Mouse (Mus musculus) stomach, embryonic 16.5 days (tissue): ENCODE measurements at regions not wholly inside any gene's neighbourhood (a gene's known extent, or its start where the extent isn't known, plus 50 kb on each side); places are given as distances from the start of the nearest gene placed in this dataset.

Experiments
- ATAC-seq: fragments of 200-750 bp; cut with Nextera tagmentation; 2 replicates; pipeline ENCODE4 v1.8.0; 2017; ENCODE audit warnings: moderate number of reproducible peaks, moderate TSS enrichment; ENCODE audit not compliant: insufficient read depth, low FRiP score
- H3K27ac ChIP-seq: fragments of 300-500 bp; sonication (generic); 2 replicates; pipeline ENCODE4 v1.5.1; 2014; ENCODE audit warnings: low read length
- H3K27me3 ChIP-seq: fragments of 300-500 bp; sonication (generic); 2 replicates; pipeline ENCODE4 v1.6.1; 2014; ENCODE audit warnings: low read length, control low read depth, mixed read lengths; ENCODE audit not compliant: control insufficient read depth, insufficient read depth
- H3K36me3 ChIP-seq: fragments of 300-500 bp; sonication (generic); 2 replicates; pipeline ENCODE4 v1.6.1; 2014; ENCODE audit warnings: low read length; ENCODE audit not compliant: control insufficient read depth, insufficient read depth
- H3K4me1 ChIP-seq: fragments of 300-500 bp; sonication (generic); 2 replicates; pipeline ENCODE4 v1.6.1; 2014; ENCODE audit warnings: low read length, control low read depth, mixed read lengths; ENCODE audit not compliant: control insufficient read depth, insufficient read depth
- H3K4me2 ChIP-seq: fragments of 300-500 bp; sonication (generic); 2 replicates; pipeline ENCODE4 v1.6.1; 2014; ENCODE audit warnings: low read depth, low read length, mixed read lengths
- H3K4me3 ChIP-seq: fragments of 300-500 bp; sonication (generic); replicated peaks from 2 replicates; pipeline ENCODE4 v1.5.1; 2014; ENCODE audit warnings: mild to moderate bottlenecking, low read length
- H3K9ac ChIP-seq: fragments of 300-500 bp; sonication (generic); 2 replicates; pipeline ENCODE4 v1.6.1; 2014; ENCODE audit warnings: low read length
- H3K9me3 ChIP-seq: fragments of 300-500 bp; sonication (generic); replicated peaks from 2 replicates; pipeline ENCODE4 v1.6.1; 2016; ENCODE audit warnings: low read length, control low read depth; ENCODE audit not compliant: control insufficient read depth
- WGBS: fragments of 180-500 bp; shearing (Covaris S2); extraction: QIAGEN DNeasy Blood & Tissue Kit; methylation state at CpG from one replicate; pipeline ENCODE4 v1.1.7; 2014; 5-methylcytosine and 5-hydroxymethylcytosine counted together

DNA sequence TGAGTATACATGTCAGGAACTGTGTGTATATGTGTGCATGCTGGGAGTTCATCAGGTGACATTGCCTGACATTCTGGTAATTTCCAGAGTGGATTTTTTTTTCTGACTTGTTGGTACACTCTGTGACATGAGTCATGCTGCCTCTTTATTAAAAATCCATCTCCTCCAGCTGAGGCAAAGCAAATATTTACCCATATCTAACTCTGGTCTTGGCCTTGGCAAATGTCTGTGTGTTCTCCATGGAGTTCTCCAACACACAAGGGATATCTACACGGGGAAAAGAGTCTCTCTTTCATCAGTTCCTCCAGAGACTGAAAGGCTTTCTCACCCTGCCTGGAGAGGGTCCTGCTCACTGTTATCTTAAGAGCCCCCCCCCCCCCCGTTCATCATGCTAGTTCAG is 111.3 kb upstream of the Mbnl2 start:
- Histone ChIP-seq H3K27me3 (no peaks in the 10 kb centered on the region), H3K27ac (no peak overlapping the region), H3K9ac (no peak overlapping the region), H3K4me3 (no peak overlapping the region), H3K4me1 (no peaks in the 10 kb centered on the region), H3K4me2 (no peak overlapping the region), H3K36me3 (no peaks in the 10 kb centered on the region), H3K9me3 (no peaks in the 10 kb centered on the region)
- 52% methylated on average over 2 of the region's 2 CpGs for WGBS
- peak; percentile 44; the same call in 1 of the 2 replicates for ATAC-seq

DNA sequence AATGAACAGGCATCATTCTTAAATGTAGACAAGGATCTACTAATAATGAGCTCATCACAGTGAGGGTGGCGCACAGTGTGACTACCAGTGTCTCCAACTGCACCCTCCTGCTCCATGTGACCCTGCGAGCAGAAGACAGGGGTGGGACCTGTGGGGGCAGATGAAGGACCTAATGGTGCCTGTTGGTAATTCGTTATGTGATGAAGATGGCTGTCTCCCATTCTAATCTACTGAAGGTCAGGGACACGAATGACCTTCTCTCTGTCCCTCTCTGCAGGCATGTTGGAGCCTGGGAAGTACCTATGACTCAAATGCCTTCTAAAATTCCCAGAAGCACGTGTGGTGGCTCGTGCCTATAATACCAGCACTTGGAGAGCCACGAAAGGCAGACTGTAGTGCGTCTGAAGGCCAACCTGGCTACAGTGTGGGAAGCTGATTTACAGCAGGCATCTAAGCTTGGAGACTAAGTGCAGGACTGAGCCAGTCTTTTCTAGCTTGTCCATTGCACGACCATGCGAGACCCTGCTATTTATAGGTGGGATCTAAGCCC is 109.9 kb upstream of the Mbnl2 start:
- H3K4me3 ChIP-seq: no peak overlapping the region
- WGBS: 85% methylated on average over 10 of the region's 10 CpGs
- no peak for ATAC-seq
- H3K27ac ChIP-seq: no peak overlapping the region
- H3K9me3 ChIP-seq: no peaks in the 10 kb centered on the region
- no peak overlapping the region for H3K4me2 ChIP-seq
- no peak overlapping the region for H3K9ac ChIP-seq
- no peaks in the 10 kb centered on the region for H3K36me3 ChIP-seq
- no peaks in the 10 kb centered on the region for H3K27me3 ChIP-seq
- no peaks in the 10 kb centered on the region for H3K4me1 ChIP-seq

DNA sequence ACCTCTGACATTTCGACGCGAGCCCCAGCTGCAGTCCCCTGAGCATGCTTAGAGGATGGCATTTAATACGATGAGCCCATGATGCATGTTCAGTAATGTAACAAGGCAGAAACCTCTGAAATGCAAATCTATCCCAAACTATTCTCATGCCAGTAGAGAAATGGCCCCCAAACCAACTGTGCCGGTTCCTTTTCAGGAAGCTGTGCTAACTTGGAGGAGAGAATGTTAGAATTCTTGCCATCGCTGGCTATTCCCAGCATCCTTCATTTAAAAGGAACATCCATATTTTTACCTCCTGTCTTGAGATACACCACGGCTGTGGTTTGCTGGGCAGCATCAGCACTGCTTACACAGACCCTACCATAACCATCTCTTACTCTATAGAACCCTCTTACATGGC is 104.7 kb upstream of the Mbnl2 start:
- H3K9ac ChIP-seq: no peak overlapping the region
- H3K36me3 ChIP-seq: no peaks in the 10 kb centered on the region
- no peak overlapping the region for H3K4me2 ChIP-seq
- 93% methylated on average over 7 of the region's 7 CpGs for WGBS
- no peak overlapping the region for H3K4me3 ChIP-seq
- no peaks in the 10 kb centered on the region for H3K27me3 ChIP-seq
- no peak for ATAC-seq
- H3K4me1 ChIP-seq: no peaks in the 10 kb centered on the region
- no peak overlapping the region for H3K27ac ChIP-seq
- H3K9me3 ChIP-seq: no peaks in the 10 kb centered on the region

DNA sequence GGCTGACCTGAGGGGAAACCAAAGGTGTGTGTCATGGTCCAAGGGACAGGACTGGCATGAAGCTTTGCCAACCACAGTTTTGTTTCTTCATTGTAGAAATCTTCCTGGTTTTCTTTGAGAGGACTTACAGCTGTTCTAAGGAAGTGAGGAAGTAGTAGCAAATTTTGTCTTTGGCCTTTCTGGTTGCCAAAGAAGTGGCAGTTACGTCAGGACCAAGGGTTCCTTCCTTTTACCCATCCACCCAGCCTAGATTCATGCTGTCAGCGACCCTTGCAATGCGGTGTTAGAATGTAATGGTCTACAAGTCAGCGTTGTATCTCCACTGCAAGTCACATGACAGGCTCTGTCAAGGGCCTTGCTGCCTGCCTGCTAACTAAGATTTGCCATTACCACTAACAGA is 103.4 kb upstream of the Mbnl2 start:
- Histone ChIP-seq H3K36me3 (no peaks in the 10 kb centered on the region), H3K4me2 (no peak overlapping the region), H3K4me3 (no peak overlapping the region), H3K27ac (no peak overlapping the region), H3K9me3 (no peaks in the 10 kb centered on the region), H3K4me1 (0 out of 2 replicates have a peak, but pooled peaks cover 2% of the 10 kb centered on the region), H3K27me3 (no peaks in the 10 kb centered on the region), H3K9ac (no peak overlapping the region)
- 78% methylated on average over 4 of the region's 4 CpGs for WGBS
- no peak for ATAC-seq

DNA sequence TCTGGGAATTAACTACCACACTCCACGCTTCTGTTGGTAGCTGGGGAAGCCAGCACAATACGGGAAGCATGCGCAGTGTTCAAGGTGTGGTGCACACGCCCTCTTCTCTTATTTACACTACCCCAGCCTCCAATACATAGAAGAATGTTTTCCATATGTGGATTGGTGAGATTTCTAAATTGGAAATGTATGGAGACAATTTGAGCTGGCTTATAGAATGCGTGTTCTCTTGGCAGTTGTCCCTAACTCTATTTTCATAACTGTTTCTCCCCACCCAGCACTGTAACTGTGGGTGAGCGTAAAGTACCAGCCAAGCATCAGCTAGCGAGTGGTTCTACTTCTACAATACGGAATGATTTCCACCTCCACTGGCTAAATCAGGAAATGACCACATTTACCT is 102.6 kb upstream of the Mbnl2 start:
- Histone ChIP-seq H3K4me3 (no peak overlapping the region), H3K4me2 (no peak overlapping the region), H3K9me3 (no peaks in the 10 kb centered on the region), H3K9ac (no peak overlapping the region), H3K27ac (no peak overlapping the region), H3K27me3 (no peaks in the 10 kb centered on the region), H3K4me1 (0 out of 2 replicates have a peak, but pooled peaks cover 2% of the 10 kb centered on the region), H3K36me3 (no peaks in the 10 kb centered on the region)
- no peak for ATAC-seq
- WGBS: 63% methylated on average over 8 of the region's 8 CpGs

DNA sequence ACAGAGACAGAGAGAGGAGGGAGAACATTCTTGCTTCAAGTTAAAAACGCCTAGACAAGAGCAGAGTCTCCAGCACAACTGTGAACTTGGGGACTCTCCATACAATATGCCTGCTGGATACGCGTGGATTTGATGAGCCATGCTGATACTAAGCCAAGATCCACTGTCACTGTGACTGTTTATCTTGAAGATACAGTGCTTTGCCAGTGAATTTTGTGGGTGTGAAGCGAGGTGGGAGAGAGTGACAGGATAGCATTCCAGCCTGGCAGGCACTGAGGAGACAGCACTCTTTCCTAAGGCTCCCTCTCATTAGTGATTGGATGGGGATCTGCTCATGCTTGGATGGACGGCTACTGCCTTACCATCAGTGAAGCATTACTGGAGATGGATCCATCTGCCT is 100.9 kb upstream of the Mbnl2 start:
- no peak overlapping the region for H3K4me2 ChIP-seq
- no peak overlapping the region for H3K9ac ChIP-seq
- 0 out of 2 replicates have a peak, but pooled peaks cover 2% of the 10 kb centered on the region for H3K4me1 ChIP-seq
- no peak overlapping the region for H3K4me3 ChIP-seq
- 73% methylated on average over 5 of the region's 5 CpGs for WGBS
- H3K36me3 ChIP-seq: no peaks in the 10 kb centered on the region
- ATAC-seq: no peak
- no peaks in the 10 kb centered on the region for H3K9me3 ChIP-seq
- H3K27me3 ChIP-seq: no peaks in the 10 kb centered on the region
- H3K27ac ChIP-seq: no peak overlapping the region

DNA sequence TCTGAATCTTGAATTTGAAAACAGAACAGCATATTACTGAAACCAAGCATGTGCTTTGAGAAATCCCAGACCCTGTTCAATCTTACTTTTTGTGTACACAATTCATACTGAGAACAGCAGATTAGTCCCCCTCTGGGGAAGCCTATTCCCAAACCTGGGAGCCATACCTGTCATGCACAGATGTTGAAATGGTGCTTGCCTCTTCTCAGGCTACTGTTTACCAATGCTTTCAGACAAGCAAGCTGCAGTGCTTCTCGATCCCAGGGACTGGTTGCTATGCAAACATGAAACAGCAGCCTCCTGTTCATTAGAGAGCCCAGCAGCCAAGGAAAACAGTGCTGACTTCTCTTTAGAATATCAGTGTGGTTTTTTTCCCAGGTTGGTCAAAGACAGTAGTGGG is 80.3 kb upstream of the Mbnl2 start:
- Histone ChIP-seq H3K4me2 (no peak overlapping the region), H3K9ac (no peak overlapping the region), H3K4me1 (no peaks in the 10 kb centered on the region), H3K27me3 (no peaks in the 10 kb centered on the region), H3K4me3 (no peak overlapping the region), H3K36me3 (no peaks in the 10 kb centered on the region), H3K9me3 (no peaks in the 10 kb centered on the region), H3K27ac (no peak overlapping the region)
- no peak for ATAC-seq
- WGBS: 15% methylated on average over 1 of the region's 1 CpGs

DNA sequence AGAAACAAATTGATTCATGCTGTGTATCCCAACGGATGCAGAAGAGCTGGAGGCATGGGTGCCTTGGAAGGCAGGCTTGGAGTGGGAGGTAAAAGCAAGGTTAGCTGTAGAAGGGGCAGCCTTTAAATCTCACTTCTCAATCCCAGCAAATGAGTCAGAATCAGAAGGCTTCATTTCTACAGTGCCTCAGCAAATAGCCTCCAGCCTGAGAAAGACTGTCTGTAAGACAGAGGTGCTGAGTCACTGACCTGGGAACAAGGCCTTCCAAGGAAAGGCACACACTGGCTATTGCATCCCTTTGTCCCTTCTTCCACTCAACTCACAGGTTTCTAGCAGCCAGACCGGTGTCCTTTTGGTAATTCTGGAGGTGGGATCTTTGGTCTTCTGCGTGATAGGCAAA is 63.7 kb upstream of the Mbnl2 start:
- WGBS: 77% methylated on average over 3 of the region's 3 CpGs

DNA sequence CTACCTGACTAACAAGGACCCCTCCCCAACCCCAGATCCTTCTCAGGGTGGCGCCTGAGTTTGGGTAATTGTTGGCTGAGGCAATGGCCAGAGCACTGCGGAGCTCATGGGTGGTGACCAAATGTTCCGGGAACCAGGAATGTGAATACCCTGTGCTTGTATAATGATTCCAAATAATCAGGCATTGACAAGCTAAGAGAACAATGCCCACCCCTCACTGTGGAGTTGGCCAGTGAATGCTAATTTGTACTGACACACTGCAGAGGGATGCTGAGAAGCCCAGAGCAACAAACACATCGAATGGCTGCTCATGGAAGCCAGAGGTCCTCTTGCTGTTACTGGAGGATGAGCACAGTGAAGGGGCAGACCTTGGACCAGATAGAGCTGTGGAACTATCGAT is 62.8 kb upstream of the Mbnl2 start:
- H3K4me3 ChIP-seq: no peak overlapping the region
- no peak overlapping the region for H3K9ac ChIP-seq
- H3K4me1 ChIP-seq: no peaks in the 10 kb centered on the region
- H3K9me3 ChIP-seq: no peaks in the 10 kb centered on the region
- WGBS: 87% methylated on average over 5 of the region's 5 CpGs
- H3K36me3 ChIP-seq: no peaks in the 10 kb centered on the region
- no peak for ATAC-seq
- H3K27ac ChIP-seq: no peak overlapping the region
- H3K4me2 ChIP-seq: no peak overlapping the region
- H3K27me3 ChIP-seq: no peaks in the 10 kb centered on the region

More for the DNA sequence above, 63.7 kb upstream of the Mbnl2 start:
- H3K27ac ChIP-seq: no peak overlapping the region
- no peak overlapping the region for H3K4me2 ChIP-seq
- H3K9ac ChIP-seq: no peak overlapping the region
- H3K27me3 ChIP-seq: no peaks in the 10 kb centered on the region
- ATAC-seq: no peak
- H3K9me3 ChIP-seq: no peaks in the 10 kb centered on the region
- no peaks in the 10 kb centered on the region for H3K36me3 ChIP-seq
- H3K4me1 ChIP-seq: no peaks in the 10 kb centered on the region
- no peak overlapping the region for H3K4me3 ChIP-seq

DNA sequence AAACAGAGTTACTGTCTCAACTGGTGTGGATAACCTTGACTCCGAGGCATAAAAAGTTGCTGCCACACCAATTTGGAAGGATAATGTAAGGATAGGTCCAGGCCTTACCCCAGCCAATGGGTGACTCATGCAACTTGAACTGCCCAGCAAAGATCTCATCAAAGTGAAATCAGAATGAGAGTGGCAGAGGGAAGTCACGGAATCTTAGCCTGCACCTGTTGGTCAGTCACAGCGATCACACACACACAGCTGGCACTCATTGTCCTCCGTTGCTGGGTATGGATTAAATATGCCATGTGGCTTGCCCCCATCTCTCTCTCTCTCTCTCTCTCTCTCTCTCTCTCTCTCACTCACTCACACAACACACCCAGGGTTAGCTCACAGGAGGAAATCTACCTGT is 56.2 kb upstream of the Mbnl2 start:
- Histone ChIP-seq H3K27ac (no peak overlapping the region), H3K36me3 (no peaks in the 10 kb centered on the region), H3K9me3 (no peaks in the 10 kb centered on the region), H3K4me1 (no peaks in the 10 kb centered on the region; the same call in 1 of the 2 replicates), H3K4me3 (no peak overlapping the region), H3K27me3 (no peaks in the 10 kb centered on the region), H3K4me2 (no peak overlapping the region), H3K9ac (no peak overlapping the region)
- 88% methylated on average over 4 of the region's 4 CpGs for WGBS
- ATAC-seq: no peak
